Mouse (Mus musculus) stomach, postnatal 0 days (tissue): ENCODE measurements around the gene Olfr231.

Experiments
- CTCF ChIP-seq: IDR thresholded peaks from 2 replicates; pipeline ENCODE4 v1.5.1; 2016; ENCODE audit warnings: antibody characterized with exemption, low read depth, mild to moderate bottlenecking, moderate library complexity
- EP300 ChIP-seq: optimal IDR thresholded peaks from 2 replicates; pipeline ENCODE3; 2016; ENCODE audit warnings: antibody characterized with exemption

DNA sequence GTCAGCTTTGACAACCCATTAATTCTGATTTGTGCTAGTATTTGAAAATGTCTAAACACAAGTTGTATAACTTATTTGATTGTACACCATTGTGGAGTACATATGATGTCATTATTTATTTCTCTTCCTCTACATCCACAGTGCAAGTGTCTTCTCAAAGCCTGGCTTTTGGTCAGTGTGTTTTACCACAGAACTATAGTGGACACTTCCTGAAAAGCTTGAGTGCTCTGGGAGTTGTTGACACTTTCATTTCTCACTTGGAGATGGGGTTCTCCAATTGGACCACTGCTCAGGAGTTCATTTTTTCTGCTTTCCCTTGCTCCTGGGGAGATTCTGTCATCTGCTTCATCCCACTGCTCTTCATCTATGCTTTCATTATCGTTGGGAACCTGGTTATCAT is 37.5 kb upstream of the Olfr231 start:
- TF ChIP-seq CTCF, result no peak
- no peak for TF ChIP-seq EP300
